Mouse (Mus musculus) gastrocnemius, postnatal 25 days (tissue): Measurements from ENCODE around the gene Vpreb2. TPM values are rescaled to one million over a fixed set of nuclear protein-coding genes. Genes with fewer than 3 reads are reported as not detected.
"Not testable (repeated sequence)": the region's sequence is repeated elsewhere in the genome, so short reads cannot be mapped to it uniquely, and the experiment has no call there.

ENCODE experiments used
- DNase-seq: peaks from one replicate; pipeline ENCODE4 v3.0.0; 2022
- total RNA-seq, 2 experiments: library from RNA; stranded (reverse); gene quantifications; 1 replicate in 1 of 2; 2 replicates in 1 of 2; pipeline ENCODE4 v1.2.3; 2021

The Vpreb2 gene
- total RNA-seq, 2 experiments from 2014 or later: not detected

GRCm38 (mm10) chr16:17987703-17988102 lies 7.5 kb downstream of the Vpreb2 start:
- DNase-seq: no peak

- DNase-seq: not testable (repeated sequence)
These were observed 12.1 kb downstream of the Vpreb2 start for GRCm38 (mm10) chr16:17992321-17992720.

GRCm38 (mm10) chr16:17999668-18000067 lies 19.4 kb downstream of the Vpreb2 start:
- no peak for DNase-seq

GRCm38 (mm10) chr16:18004589-18004988 lies 24.4 kb downstream of the Vpreb2 start:
- DNase-seq: no peak

- DNase-seq: no peak
These were observed 26.9 kb downstream of the Vpreb2 start for GRCm38 (mm10) chr16:18007083-18007482.

GRCm38 (mm10) chr16:18011101-18011500 lies 30.9 kb downstream of the Vpreb2 start:
- no peak for DNase-seq

GRCm38 (mm10) chr16:18016482-18016881 lies 36.3 kb downstream of the Vpreb2 start:
- not testable (repeated sequence) for DNase-seq

GRCm38 (mm10) chr16:18022780-18023557 lies 42.7 kb downstream of the Vpreb2 start:
- DNase-seq: no peak

- no peak for DNase-seq
These were observed 47.1 kb downstream of the Vpreb2 start for GRCm38 (mm10) chr16:18027371-18027770.

Other genes with a start within 250 kb of the Vpreb2 start
- gene Med15, start 247.5 kb upstream of the Vpreb2 start, total RNA-seq: 10 to 100 TPM; 18.1 to 18.9 TPM
- 10 to 100 TPM; 15.4 to 18.8 TPM for gene Klhl22, start 220.8 kb upstream of the Vpreb2 start, total RNA-seq
- 1 to 10 TPM; 4.7 to 5.4 TPM for gene Scarf2, start 183.1 kb upstream of the Vpreb2 start, total RNA-seq
- not detected for gene B830017H08Rik, start 147.3 kb upstream of the Vpreb2 start, total RNA-seq
- under 1 TPM; 0.79 to 0.88 TPM for gene Car15, start 142.1 kb upstream of the Vpreb2 start, total RNA-seq
- under 1 TPM in 1 of 2 experiments, not detected in 1; 0.16 TPM for gene Gm20518, start 88.8 kb upstream of the Vpreb2 start, total RNA-seq
- under 1 TPM in 1 of 2 experiments, not detected in 1; 0.13 TPM for gene Tssk1, start 86.2 kb upstream of the Vpreb2 start, total RNA-seq
- 10 to 100 TPM; 23.0 to 24.7 TPM for gene Dgcr2, start 81.9 kb upstream of the Vpreb2 start, total RNA-seq
- gene Tssk2, start 81.8 kb upstream of the Vpreb2 start, total RNA-seq: not detected
- 1 to 10 TPM; 5.1 to 6.1 TPM for gene Ess2, start 69.1 kb upstream of the Vpreb2 start, total RNA-seq
- gene Gsc2, start 65.4 kb upstream of the Vpreb2 start, total RNA-seq: not detected
- 10 to 100 TPM in 1 of 2 experiments, 1 to 10 TPM in 1; 2.6 to 10.0 TPM for gene Slc25a1, start 52.2 kb upstream of the Vpreb2 start, total RNA-seq
- 10 to 100 TPM; 32.2 to 34.1 TPM for gene Dgcr6, start 72.4 kb downstream of the Vpreb2 start, total RNA-seq
- 1 to 10 TPM; 8.1 to 9.5 TPM for gene Prodh, start 109.8 kb downstream of the Vpreb2 start, total RNA-seq
- gene Rtn4r, start 147.2 kb downstream of the Vpreb2 start, total RNA-seq: under 1 TPM in 1 of 2 experiments, not detected in 1; 0.13 TPM
- not detected for gene Ccdc188, start 237.5 kb downstream of the Vpreb2 start, total RNA-seq